Mouse (Mus musculus): ENCODE results near the gene Dnmbp. TPM values are rescaled to one million over a fixed set of nuclear protein-coding genes. Genes with fewer than 3 reads are reported as not detected.
A peak's percentile ranks its signal among the peaks of the same experiment; 100 is the strongest.
"Not testable (repeated sequence)": the region's sequence is repeated elsewhere in the genome, so short reads cannot be mapped to it uniquely, and the experiment has no call there.

Gene Dnmbp
- total RNA-seq (2021), result 14.0 and 15.8 TPM in 2 replicates
- long read RNA-seq, experiment 1, partial matches to known transcripts, result 0 of 6 reads
- long read RNA-seq, experiment 1, other reads (novel, unspliced or antisense), result 6 of 6 reads
- long read RNA-seq, experiment 2, partial matches to known transcripts, result 1 of 1 reads
- long read RNA-seq, experiment 2, other reads (novel, unspliced or antisense), result 0 of 1 reads

DNA sequence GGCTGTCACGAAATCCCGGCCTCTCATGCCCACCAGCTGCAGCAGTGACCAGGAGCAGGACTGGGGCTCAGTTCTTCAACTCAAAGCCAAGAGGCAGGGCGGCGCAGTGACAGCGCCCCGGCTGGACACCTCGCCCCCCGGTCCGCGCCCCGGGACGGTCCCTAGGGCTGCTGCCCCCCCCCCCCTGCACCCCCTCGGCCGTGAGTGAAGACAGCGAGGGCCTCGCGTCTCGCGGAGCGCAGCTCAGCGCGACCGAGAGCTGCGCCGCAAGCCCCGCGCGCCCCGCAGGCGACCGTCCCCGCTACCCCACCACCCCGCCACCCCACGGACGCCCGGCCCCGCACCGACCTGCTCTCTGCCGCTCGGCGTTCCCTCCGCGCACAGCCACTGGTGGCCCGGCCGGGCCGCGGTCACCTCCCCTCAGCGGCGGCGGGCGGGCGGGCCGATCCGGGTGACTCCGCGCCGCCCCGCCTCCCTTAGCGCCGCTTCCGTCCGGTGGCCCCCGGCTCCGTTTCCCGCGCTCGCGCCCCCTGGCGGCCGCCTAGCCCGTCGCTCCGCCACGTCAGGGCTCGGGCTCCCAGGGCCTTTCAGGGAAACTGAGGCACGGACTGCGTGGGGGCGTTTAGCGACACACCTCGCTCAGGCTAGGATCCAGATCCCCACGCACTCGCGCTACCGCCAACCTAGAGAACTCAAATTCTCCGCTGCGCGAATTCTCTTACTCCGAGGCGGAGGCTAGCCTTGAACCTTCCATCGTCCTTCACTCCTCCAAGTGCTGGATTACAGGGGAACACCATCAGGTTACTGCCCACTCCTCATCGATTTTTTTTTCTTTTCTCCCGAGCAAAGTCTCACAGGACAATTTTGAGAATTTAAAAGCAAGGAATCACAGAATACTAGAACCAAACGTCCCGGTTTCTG, at the start of gene Dnmbp:
Dnmbp (minus strand) TSS at position 423 of the 921 bp plus-strand sequence.
- DNase-seq, result peak; percentile 95

DNA sequence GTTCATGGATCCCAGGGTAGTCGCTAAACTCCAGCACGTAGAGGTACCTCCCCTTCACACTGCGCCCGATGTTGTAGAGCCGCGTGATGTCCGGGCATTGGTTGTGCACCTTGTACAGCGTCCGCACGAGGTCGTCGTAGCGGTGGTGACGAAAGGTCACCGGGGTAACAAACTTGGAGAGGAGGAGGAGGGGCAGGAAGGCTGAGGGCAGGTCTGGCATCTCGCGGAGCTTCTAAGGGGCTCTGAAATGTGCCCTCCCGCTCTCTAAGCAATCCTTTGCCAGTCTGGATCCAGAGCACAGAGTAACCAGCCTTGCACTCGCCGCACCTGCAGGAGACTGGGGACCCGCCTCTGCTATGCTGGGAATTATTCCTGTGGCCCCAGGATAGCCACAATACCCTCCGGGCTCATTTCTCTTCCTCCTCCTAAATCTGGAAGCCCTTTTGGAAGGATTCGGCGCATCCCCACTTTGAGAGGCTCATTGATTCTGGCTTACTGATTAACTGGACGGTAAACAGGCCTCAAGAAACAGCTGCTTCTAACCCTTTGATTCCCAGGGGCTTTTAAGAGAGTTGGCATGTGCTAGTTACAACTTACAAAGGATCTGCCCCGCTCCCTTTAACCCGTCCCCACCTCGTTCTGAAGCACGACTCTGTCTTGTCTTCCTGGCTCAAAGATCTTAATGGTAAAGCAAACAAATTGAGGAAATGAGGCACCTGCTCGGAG, 46.2 kb upstream of the Dnmbp start, which contains the start of gene Cpn1:
Cpn1 (minus strand) TSS at position 488 of the 726 bp plus-strand sequence.
- DNase-seq, result peak; percentile 38

DNA sequence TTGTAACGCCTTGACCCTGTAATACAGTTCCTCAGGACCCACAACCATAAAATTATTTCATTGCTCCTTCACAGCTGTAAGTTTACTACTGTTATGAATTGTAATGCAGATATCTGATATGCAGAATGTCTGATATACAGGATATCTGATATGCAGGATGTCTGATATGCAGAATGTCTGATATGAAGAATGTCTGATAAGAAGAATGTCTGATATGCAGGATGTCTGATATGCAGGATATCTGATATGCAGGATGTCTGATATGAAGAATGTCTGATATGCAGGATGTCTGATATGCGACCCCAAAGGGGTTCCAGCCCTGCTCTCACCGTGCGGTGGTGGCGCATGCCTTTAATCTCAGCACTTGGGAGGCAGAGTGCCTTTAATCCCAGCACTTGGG, 42.0 kb upstream of the Dnmbp start:
- no peak for DNase-seq

DNA sequence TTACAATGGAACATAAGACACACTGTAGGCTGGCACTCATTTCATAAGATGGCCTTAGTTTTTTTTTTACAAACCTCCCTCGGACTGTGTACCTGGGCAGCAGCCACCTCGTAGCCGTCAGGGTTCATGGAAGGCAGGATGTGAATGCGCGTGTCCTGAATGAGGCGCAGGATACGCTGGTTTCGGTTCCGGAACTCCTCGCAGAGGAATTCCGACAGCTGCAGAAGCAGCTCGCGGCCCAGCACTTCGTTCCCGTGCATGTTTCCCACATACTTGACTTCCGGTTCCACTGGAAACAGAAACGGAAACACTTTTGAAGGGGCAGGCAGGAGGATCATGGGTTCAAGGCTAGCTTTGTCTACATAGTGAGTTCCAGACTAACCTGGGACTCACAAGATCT, 40.7 kb upstream of the Dnmbp start:
- no peak for DNase-seq

DNA sequence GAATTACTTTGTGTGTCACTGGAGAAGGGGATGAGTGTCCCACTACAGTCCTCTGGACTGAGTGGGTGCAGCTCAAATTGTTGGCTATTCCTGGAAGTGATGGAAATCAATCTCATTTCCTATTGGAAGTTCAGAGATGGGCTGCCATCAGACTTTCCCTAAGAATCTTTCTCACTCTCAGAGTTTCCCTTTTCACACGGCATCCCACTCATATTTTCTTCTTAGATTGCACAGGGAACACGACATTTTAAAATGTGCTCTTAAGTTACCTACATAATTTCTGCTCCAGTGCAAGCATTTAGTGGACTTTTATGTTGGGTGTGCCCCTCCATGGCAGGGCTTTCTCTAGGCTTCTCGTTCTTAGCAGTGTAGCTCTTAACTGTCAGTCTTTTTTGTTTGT, 37.8 kb upstream of the Dnmbp start:
- DNase-seq, result no peak

DNA sequence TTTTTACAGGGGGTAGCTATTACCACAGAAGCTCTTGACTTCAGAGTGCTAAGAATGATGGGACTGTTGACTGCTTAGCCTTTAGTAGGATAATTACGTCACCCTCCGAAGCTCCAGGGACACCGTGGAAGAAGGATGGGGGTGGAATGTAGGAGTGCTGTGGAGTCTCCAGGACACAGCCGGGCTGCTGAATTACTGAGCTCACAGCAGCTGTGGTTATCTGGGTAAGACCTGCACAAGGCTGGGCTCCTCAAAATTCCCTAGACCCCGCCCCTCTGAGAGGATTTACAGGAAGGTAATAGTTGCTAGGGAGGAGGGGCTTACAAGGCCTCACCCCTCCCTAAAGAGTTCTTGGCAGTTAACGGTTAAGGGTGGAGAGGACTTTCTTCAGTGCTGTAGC, 36.7 kb upstream of the Dnmbp start:
- DNase-seq, result no peak

DNA sequence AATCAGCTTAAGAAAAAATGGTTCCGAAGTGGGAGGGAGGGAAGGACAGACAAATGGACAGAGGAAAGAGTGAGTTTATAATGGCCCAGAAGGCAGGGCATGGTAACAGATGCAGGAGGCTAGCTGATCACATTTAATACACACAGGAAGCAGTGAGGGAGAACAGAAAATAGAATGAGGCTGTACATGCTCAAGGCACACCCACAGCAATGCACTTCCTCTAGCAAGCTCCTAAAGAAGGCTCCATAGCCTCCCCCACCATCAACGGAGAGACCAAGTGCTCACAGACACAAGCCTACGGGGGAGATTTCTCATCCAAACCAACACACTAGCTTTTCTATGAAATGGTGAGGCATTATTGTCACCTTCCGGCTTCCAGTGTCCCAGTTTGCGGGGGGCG, 34.2 kb upstream of the Dnmbp start:
- no peak for DNase-seq

DNA sequence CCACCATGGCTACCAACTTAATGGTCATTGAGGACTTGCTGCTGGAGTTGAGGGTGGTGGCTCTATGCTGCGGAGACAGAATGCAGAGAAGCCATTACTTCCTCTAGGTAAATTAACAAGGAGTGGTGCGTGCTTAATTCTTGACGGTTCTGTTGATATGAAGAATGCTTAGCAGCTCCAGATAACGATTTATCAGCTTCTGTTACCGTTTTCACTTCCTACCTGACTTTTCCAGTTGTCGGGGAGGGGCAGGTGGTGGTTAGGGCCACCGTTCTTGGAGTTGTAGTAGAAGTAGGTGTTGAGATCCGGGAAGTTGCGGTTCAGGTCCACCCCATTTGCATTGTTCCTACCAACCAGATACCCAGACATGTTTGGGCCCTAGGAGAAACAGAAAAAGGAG, 33.7 kb upstream of the Dnmbp start:
- DNase-seq, result no peak

DNA sequence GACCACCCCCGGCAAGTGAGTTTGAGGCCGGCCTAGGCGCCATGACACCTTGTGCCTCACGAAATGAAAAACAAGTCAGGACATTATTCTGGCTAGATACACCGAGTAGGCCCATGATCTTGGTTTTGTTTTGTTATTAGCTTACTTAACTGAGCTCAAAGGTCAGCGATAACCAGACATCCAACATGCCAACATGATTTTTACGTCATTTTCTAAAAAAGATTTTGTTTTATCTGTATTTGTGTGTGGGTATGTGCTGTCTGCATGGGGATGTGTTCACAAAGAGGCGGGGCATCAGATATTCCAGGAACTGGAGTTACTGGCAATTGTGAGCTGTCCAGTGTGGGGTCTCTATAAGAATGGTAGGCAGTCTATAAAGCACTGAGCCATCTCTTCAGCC, 32.1 kb upstream of the Dnmbp start:
- DNase-seq, result no peak

DNA sequence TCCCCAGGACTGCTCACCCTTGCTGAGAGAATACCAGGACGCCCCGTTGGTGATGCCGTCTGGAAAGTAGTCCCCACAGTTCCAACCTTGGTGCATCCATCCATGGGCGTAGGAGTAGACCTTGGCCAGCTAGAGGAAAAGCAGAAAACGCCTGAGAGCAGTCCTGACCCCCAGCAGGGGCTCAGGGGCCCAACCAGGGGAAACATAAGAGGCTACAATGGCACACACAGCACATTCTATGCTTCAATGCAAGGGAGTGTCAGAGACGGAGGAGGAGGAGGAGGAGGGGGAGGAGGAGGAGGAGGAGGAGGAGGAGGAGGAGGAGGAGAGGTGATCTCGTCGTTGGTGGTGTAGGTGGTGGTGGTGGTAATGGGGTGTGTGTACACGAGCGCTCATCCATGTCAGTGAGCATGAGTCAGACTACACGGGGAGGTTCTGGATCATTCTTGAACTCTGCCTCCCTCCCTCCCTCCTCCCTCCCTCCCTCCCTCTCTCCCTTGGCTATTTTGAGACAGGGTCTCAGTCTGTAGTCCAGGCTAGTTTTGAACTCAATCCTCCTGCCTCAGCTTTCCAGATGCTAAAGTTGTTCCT, 28.5 kb upstream of the Dnmbp start:
- no peak for DNase-seq

DNA sequence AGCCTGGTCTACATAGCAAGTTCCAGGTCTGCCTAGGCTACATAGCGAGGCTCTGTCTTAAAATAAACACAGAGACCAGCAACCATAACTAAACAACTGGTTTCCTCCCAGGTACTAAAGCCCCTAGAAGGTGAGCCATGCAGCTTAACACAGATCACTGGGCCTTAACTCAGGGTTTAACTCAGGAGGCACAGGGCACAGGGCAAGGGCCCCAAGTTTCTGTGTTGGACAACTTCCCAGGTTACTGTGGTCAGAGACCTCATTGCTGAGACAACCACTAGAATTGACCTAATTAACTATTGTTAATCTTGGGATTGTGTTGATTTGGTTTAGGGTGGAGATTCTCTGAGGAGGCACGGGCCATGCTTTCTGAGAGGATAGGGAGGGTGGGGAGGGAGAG, 26.5 kb upstream of the Dnmbp start:
- DNase-seq, result no peak

DNA sequence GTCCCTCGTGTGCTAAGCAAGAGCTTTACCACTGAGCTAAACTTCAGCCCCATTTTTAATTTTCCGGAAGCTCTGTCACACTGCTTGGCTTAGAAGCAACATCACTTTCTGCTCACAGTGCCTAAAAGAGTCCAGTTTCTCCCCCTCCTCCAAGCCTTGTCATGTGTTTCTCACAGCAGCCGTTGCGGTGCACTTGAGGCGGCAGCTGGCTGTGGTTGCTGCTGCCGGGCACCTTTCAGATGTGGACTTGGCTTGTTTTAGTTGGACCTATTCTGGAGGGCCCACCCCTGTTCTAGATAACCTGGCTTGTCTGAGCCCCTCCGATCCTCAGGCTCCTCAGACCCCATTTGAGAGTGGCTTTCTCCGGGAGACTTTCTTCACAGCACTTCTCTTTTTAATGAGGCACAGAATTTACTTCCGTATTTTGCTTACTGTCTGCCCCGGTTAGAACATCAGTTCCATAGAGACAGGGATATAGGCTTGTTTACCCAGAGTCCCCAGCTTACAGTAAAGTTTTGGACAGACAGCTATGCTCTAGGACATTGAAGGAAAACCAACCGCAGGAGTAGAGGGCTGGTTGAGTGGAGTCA, 25.6 kb upstream of the Dnmbp start:
- DNase-seq, result no peak

DNA sequence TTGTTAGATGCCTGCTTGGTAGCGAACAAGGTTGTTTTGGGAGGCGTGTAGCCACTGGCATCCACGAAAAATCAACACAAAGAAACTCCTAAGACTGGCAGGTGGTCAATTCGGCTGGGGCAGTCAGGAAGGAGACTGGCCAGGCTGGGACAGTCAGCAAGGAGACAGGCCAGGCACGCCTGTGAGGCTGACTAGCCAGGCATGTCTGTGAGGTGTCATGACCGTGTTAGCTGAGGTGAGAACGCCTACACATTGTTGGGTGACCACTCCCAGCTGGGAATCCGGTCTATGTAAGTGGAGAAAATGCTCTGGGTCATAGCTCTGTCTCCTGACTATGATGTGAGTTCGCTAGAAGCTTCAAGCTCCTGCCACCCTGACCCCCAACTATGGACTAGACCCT, 22.8 kb upstream of the Dnmbp start:
- no peak for DNase-seq

DNA sequence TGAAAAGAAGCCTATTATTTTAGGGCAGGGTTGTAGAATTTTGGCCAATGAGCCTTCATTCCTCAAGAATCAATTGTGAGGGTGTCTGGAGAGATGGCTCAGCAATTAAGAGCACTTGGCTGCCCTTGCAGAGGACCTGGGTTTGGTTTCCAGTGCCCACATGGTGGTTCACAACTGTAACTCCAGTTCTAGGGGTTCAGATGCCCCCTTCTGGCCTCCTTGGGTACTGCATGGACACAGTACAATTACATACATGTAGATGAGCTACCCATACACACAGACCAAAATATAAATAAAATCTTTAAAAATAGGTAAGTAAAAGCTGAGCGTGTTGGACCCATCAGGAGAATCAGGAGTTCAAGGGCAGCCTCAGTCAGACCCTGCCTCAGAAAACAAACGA, 21.2 kb upstream of the Dnmbp start:
- DNase-seq, result peak; percentile 22

DNA sequence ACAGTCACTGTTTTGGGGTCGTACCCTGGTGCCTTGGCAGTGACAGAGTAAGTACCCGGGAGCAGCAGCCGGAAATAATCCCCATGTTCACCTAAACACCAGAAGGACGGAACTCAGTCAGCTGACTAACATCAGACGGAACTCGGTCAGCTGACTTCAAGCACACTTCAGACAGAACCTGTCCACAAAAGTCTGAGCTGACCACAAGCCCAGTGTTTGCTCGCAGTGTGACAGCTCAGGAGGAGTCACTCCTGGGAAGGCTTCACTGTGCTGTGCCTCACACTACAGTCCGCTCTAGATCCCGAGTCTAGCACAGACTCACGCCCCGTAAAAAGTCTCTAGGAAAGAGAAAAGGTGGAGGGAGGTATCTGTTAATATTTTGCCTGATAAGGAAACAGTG, 20.0 kb upstream of the Dnmbp start:
- DNase-seq, result no peak

DNA sequence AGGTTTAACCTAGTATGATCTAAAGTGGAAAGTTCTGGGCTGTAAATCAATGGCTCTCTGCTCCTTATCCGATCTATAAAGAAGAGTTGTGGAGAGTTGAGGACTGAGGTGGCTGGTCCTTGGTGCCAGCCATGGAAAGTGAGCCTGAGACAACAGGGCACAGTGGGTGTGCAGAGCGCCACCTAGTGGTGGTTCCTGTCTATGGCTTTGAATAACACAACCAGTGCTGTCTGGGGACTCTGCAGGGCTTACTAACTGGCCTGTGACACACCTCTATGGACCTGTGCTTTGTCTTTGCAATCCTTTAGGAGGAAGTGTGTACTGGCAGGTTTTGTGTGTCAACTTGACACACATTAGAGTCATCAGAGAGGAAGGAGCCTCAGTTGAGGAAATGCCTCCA, 19.2 kb upstream of the Dnmbp start:
- peak; percentile 86 for DNase-seq

DNA sequence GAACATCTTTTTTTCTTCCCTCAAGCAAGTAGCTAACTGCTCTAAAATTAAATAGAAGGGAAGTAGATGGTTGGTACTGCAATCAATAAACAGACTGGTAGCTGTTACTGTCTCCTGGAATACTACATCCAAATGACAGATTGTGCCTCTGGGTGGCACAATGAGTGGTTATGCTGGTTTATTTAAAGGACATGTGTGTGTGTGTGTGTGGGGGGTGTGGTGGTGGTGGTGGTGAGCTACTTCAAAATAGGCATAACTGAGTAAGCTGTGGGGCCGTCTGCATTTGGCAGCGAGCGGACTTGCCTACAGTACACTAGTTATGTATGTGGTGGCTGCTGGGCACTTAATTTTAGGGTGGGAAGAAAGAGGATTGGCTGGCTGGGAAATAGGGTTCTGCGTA, 17.9 kb upstream of the Dnmbp start:
- no peak for DNase-seq

DNA sequence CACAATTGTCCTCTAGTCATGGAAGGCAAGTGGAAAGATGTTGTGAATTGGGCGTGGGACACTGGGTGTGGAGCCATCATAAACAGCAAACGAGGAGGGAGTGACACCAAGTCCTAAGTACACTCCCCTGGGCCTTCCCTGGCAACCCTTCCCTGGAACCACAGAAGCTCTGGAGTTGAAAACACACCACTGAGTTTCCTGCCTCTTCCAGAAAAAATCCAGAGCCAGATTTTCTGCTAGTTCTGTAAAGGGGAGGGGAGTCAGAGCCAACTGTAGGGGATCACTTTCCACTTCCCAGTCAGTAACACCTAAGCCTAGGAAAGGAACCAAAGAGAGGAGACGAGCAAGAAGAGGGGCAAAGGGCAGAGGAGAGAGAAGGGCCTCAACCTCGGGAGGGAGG, 17.4 kb upstream of the Dnmbp start:
- DNase-seq, result no peak

DNA sequence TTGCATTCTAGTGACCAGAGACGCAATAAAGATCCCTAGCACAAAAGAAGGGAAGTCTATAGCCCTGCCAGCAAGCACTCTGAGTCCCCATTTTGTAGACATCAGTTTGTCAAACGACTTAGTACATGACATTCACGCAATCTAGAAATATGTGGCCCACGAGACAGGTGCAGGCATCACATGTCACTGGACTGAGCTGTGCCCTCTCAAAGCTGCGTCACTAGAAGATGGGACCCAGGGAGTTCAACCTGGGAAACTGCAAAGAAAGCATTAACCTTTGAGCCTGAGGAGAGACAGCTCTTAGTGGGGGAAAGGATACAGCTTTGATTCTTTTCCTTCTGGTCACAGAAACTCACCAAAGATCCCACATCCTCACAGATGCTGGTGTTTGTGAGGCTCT, 15.3 kb upstream of the Dnmbp start:
- no peak for DNase-seq

DNA sequence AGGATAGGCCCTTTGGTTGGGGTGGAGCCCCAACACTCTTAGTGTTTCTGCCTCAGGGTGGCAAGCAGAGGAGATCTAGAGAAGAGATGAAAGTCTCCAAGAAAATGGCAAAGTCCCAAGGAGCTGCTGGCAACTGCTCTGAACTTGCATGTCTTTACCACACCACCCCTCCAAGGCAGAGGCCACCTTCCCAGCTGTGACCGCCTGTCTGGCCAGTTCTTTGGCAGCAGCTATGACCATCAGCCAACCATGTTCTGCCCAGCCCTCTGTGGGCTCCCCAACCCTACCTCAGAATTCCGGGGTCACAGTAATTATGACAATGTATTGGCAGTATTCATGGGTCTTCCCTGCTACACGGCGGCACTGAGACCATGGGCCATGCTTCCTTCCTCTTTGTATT, 14.9 kb upstream of the Dnmbp start:
- no peak for DNase-seq

DNA sequence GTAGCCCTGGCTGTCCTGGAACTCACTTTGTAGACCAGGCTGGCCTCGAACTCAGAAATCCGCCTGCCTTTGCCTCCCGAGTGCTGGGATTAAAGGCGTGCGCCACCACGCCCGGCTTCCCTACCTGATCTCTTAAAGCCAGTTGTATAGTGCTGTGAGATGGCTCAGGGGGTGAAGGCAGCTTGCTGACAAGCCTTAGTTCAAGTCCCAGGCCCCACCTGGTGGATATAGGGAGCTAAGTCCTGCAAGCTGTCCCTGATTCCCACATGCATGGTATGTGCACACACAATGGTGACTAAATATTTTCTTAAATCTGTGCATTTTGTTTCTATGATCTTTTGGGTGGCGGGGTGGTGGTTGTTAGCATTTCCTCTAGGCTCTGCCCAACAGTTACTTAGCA, 12.9 kb upstream of the Dnmbp start:
- not testable (repeated sequence) for DNase-seq

DNA sequence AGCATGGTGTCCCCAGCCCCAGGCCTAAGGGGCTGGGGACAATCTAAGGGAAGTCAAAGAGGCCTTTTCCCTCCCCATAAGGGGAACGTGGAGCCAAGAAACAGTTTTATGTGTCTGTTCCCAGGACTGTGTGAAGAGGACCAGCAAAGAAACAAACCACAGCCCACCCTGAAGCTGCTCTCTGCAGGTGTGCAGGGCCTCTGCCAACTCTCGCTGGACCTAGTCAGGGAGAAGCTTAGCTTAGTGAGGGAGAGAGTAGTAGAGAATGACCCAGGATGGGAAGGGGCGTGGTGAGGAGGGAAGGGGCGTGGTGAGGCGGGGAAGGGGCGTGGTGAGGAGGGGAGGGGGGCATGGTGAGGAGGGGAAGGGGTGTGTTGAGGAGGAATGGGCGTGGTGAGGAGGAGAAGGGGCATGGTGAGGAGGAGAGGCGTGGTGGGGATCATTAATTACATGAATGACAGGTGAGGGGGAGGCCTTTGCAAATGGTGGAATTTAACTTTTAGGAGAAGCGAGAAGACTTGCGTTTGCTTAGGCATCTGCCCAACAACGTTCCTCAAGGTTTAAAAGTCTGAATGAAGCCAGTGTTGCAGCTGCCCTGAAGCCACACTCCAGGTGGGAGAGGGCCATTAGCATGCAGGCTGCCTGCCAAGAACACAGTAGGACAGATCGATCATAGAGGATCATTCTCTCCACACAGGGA, 9.3 kb upstream of the Dnmbp start:
- DNase-seq, result no peak
